7 mouse cellular contexts compared by ENCODE assay signal in genomic region chr1:155091374-155091841, GRCm38 (mm10). TPM values are rescaled to one million over a fixed set of nuclear protein-coding genes. Genes with fewer than 3 reads are reported as not detected.
DNase-seq lines count a peak whose midpoint lies in the region; ATAC-seq lines count a peak whose summit lies in the region.

No protein-coding gene starts in this region.

- intact Hi-C loops in left cerebral cortex, postnatal 4 days (cut with DNase I), result no loop called here

- peak; percentile 53 to 68 for DNase-seq in left cerebral cortex, adult 18-20 months (ENCODE audit: low spot score in 2 of 2)
- DNase-seq in left cerebral cortex, postnatal 4 days, result no peak
- DNase-seq in T-cell, adult 2 months (ENCODE audit: low spot score), result peak; percentile 38
- peak; percentile 68 to 69 for DNase-seq in monocyte, adult 2 months (ENCODE audit: low read depth in 1 of 2, low spot score in 2 of 2)
- DNase-seq in adrenal gland, adult 18-20 months (ENCODE audit: low spot score in 2 of 2), result no peak
- DNase-seq in adrenal gland, postnatal 10 days, result no peak

- peak; percentile 93 for ATAC-seq in granulocyte monocyte progenitor cell, adult 5-6 weeks (replicated peaks; ENCODE audit: poor library complexity, severe bottlenecking)

RNA-seq across cellular contexts. Expression of gene Ier5, which starts 8.0 kb away (rescaled TPM):
- 10 to 100 TPM; 76.3 to 83.2 TPM for total RNA-seq in left cerebral cortex, adult 18-20 months (2021)
- 10 to 100 TPM; 12.0 TPM for total RNA-seq in left cerebral cortex, postnatal 4 days (2021)
- 0.32 and 2.9 TPM in 2 replicates for total RNA-seq in granulocyte monocyte progenitor cell, adult 5-6 weeks (2014; fragmentation: Nextera tagmentation)
- 3.2 and 4.4 TPM in 2 replicates for total RNA-seq in granulocyte monocyte progenitor cell, adult 5-6 weeks (2017)
- 10 to 100 TPM in 1 of 2 experiments, 1 to 10 TPM in 1; 9.4 to 15.5 TPM for total RNA-seq in adrenal gland, adult 18-20 months (2021)
- total RNA-seq in adrenal gland, postnatal 10 days (2021), result 10 to 100 TPM; 10.8 to 12.6 TPM

RNA-seq across cellular contexts. Expression of gene Mr1, which starts 55.2 kb away (rescaled TPM):
- 1 to 10 TPM; 3.2 to 3.6 TPM for total RNA-seq in left cerebral cortex, adult 18-20 months (2021)
- 1 to 10 TPM; 1.5 to 1.8 TPM for total RNA-seq in left cerebral cortex, postnatal 4 days (2021)
- total RNA-seq in granulocyte monocyte progenitor cell, adult 5-6 weeks (2014; fragmentation: Nextera tagmentation), result 4.7 and 4.8 TPM in 2 replicates
- total RNA-seq in granulocyte monocyte progenitor cell, adult 5-6 weeks (2017), result 3.6 and 4.1 TPM in 2 replicates
- total RNA-seq in adrenal gland, adult 18-20 months (2021), result 10 to 100 TPM; 24.9 to 32.1 TPM
- total RNA-seq in adrenal gland, postnatal 10 days (2021), result 10 to 100 TPM; 13.4 to 18.6 TPM

Comparison
In these comparisons a context has a peak if more than half of its experiments do, and no peak if none do; other contexts are left out.
1. DNase-seq: peak in left cerebral cortex, adult 18-20 months (2 of 2), T-cell, adult 2 months (single experiment) and monocyte, adult 2 months (2 of 2); none in left cerebral cortex, postnatal 4 days (single experiment), adrenal gland, adult 18-20 months (0 of 2) and adrenal gland, postnatal 10 days (single experiment).
2. RNA of gene Ier5, which starts 8.0 kb away (total RNA-seq): 76.3 to 83.2 TPM in left cerebral cortex, adult 18-20 months; 9.4 to 15.5 TPM in adrenal gland, adult 18-20 months, 10.8 to 12.6 TPM in adrenal gland, postnatal 10 days, 12.0 TPM in left cerebral cortex, postnatal 4 days and 0.32 to 4.4 TPM in granulocyte monocyte progenitor cell, adult 5-6 weeks; every median in the first group is over 4 times any median in the second.